Mouse (Mus musculus) heart, embryonic 16.5 days (tissue): ENCODE results near the gene Atp13a4. TPM values are rescaled to one million over a fixed set of nuclear protein-coding genes. Genes with fewer than 3 reads are reported as not detected.

Experiments
- ATAC-seq: fragments of 200-750 bp; cut with Nextera tagmentation; replicated peaks from 2 replicates; pipeline ENCODE4 v1.8.0; 2017; ENCODE audit warnings: moderate number of reproducible peaks; ENCODE audit not compliant: insufficient read depth, low FRiP score; ENCODE audit errors: extremely low read depth
- H3K27ac ChIP-seq: fragments of 300-500 bp; sonication (generic); 2 replicates; pipeline ENCODE4 v1.5.1; 2014; ENCODE audit warnings: mild to moderate bottlenecking, low read length, control low read depth, moderate library complexity
- H3K27me3 ChIP-seq: fragments of 300-500 bp; sonication (generic); 2 replicates; pipeline ENCODE4 v1.6.1; 2014; ENCODE audit warnings: low read length, mixed read lengths; ENCODE audit not compliant: control insufficient read depth, insufficient read depth
- H3K36me3 ChIP-seq: fragments of 300-500 bp; sonication (generic); 2 replicates; pipeline ENCODE4 v1.6.1; 2014; ENCODE audit not compliant: control insufficient read depth, insufficient read depth
- H3K4me1 ChIP-seq: fragments of 300-500 bp; sonication (generic); 2 replicates; pipeline ENCODE4 v1.6.1; 2014; ENCODE audit warnings: low read length, mixed read lengths; ENCODE audit not compliant: control insufficient read depth, insufficient read depth
- H3K4me2 ChIP-seq: fragments of 300-500 bp; sonication (generic); 2 replicates; pipeline ENCODE4 v1.6.1; 2014; ENCODE audit warnings: low read depth, mild to moderate bottlenecking, control low read depth, low read length
- H3K4me3 ChIP-seq: fragments of 300-500 bp; sonication (generic); 2 replicates; pipeline ENCODE4 v1.5.1; 2014; ENCODE audit warnings: mild to moderate bottlenecking, control low read depth, low read length
- H3K9ac ChIP-seq: fragments of 300-500 bp; sonication (generic); 2 replicates; pipeline ENCODE4 v1.6.1; 2014; ENCODE audit warnings: low read length, control low read depth
- H3K9me3 ChIP-seq: fragments of 300-500 bp; sonication (generic); replicated peaks from 2 replicates; pipeline ENCODE4 v1.6.1; 2016; ENCODE audit warnings: low read length; ENCODE audit not compliant: control insufficient read depth
- WGBS: fragments of 180-500 bp; shearing (Covaris S2); extraction: QIAGEN DNeasy Blood & Tissue Kit; methylation state at CpG from one replicate; pipeline ENCODE4 v1.1.7; 2014; 5-methylcytosine and 5-hydroxymethylcytosine counted together
- polyA plus RNA-seq: library from polyadenylated mRNA; unstranded; fragments of >200 nt; fragmentation: Nextera tagmentation; extraction: Ambion mirVana; gene quantifications from 2 replicates; pipeline ENCODE4 v1.2.1, GENCODE M21; 2015

Gene Atp13a4
- polyA plus RNA-seq, 1 experiment from 2014 or later, result not detected

GRCm38 (mm10) chr16:29541261-29541683 is 3.4 kb downstream of the Atp13a4 start:
- 56% methylated on average over 11 of the region's 11 CpGs for WGBS
- ATAC-seq, result no peak
- H3K4me2 ChIP-seq, result peak overlapping the region; percentile 27; the same call in 1 of the 2 replicates

GRCm38 (mm10) chr16:29539906-29540305 is 4.8 kb downstream of the Atp13a4 start:
- no peak overlapping the region for H3K4me2 ChIP-seq
- H3K36me3 ChIP-seq, result no peaks in the 10 kb centered on the region
- no peaks in the 10 kb centered on the region for H3K4me1 ChIP-seq
- no peak for ATAC-seq
- H3K4me3 ChIP-seq, result no peak overlapping the region
- no peaks in the 10 kb centered on the region for H3K27me3 ChIP-seq
- no peak overlapping the region for H3K9ac ChIP-seq
- no peaks in the 10 kb centered on the region for H3K9me3 ChIP-seq
- no peak overlapping the region for H3K27ac ChIP-seq

More at GRCm38 (mm10) chr16:29541261-29541683, 3.4 kb downstream of the Atp13a4 start:
- Histone ChIP-seq H3K9ac (no peak overlapping the region), H3K27me3 (no peaks in the 10 kb centered on the region), H3K36me3 (no peaks in the 10 kb centered on the region), H3K9me3 (no peaks in the 10 kb centered on the region), H3K4me1 (no peaks in the 10 kb centered on the region), H3K4me3 (no peak overlapping the region), H3K27ac (no peak overlapping the region)

GRCm38 (mm10) chr16:29536411-29537204 is 8.1 kb downstream of the Atp13a4 start:
- Histone ChIP-seq H3K4me1 (no peaks in the 10 kb centered on the region), H3K4me2 (no peak overlapping the region), H3K9me3 (no peaks in the 10 kb centered on the region), H3K27me3 (no peaks in the 10 kb centered on the region), H3K36me3 (no peaks in the 10 kb centered on the region), H3K9ac (no peak overlapping the region), H3K4me3 (no peak overlapping the region), H3K27ac (no peak overlapping the region)
- no peak for ATAC-seq
- WGBS, result 63% methylated on average over 15 of the region's 15 CpGs

GRCm38 (mm10) chr16:29535866-29536265 is 8.8 kb downstream of the Atp13a4 start:
- Histone ChIP-seq H3K27me3 (no peaks in the 10 kb centered on the region), H3K9ac (no peak overlapping the region), H3K27ac (no peak overlapping the region), H3K4me3 (no peak overlapping the region), H3K9me3 (no peaks in the 10 kb centered on the region), H3K4me2 (no peak overlapping the region), H3K4me1 (no peaks in the 10 kb centered on the region), H3K36me3 (no peaks in the 10 kb centered on the region)
- ATAC-seq, result no peak
- WGBS, result 89% methylated on average over 4 of the region's 4 CpGs

GRCm38 (mm10) chr16:29533641-29534040 is 11.0 kb downstream of the Atp13a4 start:
- Histone ChIP-seq H3K4me2 (no peak overlapping the region), H3K9ac (no peak overlapping the region), H3K4me3 (no peak overlapping the region), H3K27me3 (no peaks in the 10 kb centered on the region), H3K27ac (no peak overlapping the region), H3K9me3 (no peaks in the 10 kb centered on the region), H3K4me1 (no peaks in the 10 kb centered on the region), H3K36me3 (no peaks in the 10 kb centered on the region)
- no peak for ATAC-seq
- 63% methylated on average over 6 of the region's 6 CpGs for WGBS

GRCm38 (mm10) chr16:29527085-29527484 is 17.6 kb downstream of the Atp13a4 start:
- Histone ChIP-seq H3K27me3 (no peaks in the 10 kb centered on the region), H3K36me3 (no peaks in the 10 kb centered on the region), H3K4me2 (no peak overlapping the region), H3K9ac (no peak overlapping the region), H3K9me3 (no peaks in the 10 kb centered on the region), H3K4me3 (no peak overlapping the region), H3K27ac (no peak overlapping the region), H3K4me1 (no peaks in the 10 kb centered on the region)
- WGBS, result 82% methylated on average over 6 of the region's 6 CpGs
- ATAC-seq, result no peak

- no peak overlapping the region for H3K27ac ChIP-seq
- H3K9me3 ChIP-seq, result no peaks in the 10 kb centered on the region
- 81% methylated on average over 8 of the region's 8 CpGs for WGBS
- no peak overlapping the region for H3K9ac ChIP-seq
- no peaks in the 10 kb centered on the region for H3K27me3 ChIP-seq
- H3K4me1 ChIP-seq, result no peaks in the 10 kb centered on the region
- H3K4me2 ChIP-seq, result no peak overlapping the region
- no peak for ATAC-seq
- no peaks in the 10 kb centered on the region for H3K36me3 ChIP-seq
- H3K4me3 ChIP-seq, result no peak overlapping the region
Measured at GRCm38 (mm10) chr16:29526585-29526984, 18.1 kb downstream of the Atp13a4 start.

- H3K9ac ChIP-seq, result no peak overlapping the region
- H3K36me3 ChIP-seq, result no peaks in the 10 kb centered on the region
- no peak for ATAC-seq
- no peaks in the 10 kb centered on the region for H3K27me3 ChIP-seq
- 66% methylated on average over 3 of the region's 3 CpGs for WGBS
- no peaks in the 10 kb centered on the region for H3K4me1 ChIP-seq
- no peaks in the 10 kb centered on the region for H3K9me3 ChIP-seq
- no peak overlapping the region for H3K4me3 ChIP-seq
- no peak overlapping the region for H3K27ac ChIP-seq
- no peak overlapping the region for H3K4me2 ChIP-seq
Measured at GRCm38 (mm10) chr16:29512495-29512894, 32.2 kb downstream of the Atp13a4 start.

GRCm38 (mm10) chr16:29510743-29511142 is 33.9 kb downstream of the Atp13a4 start:
- Histone ChIP-seq H3K27ac (no peak overlapping the region), H3K36me3 (no peaks in the 10 kb centered on the region), H3K9me3 (no peaks in the 10 kb centered on the region), H3K9ac (no peak overlapping the region), H3K4me3 (no peak overlapping the region), H3K27me3 (no peaks in the 10 kb centered on the region), H3K4me1 (no peaks in the 10 kb centered on the region), H3K4me2 (no peak overlapping the region)
- WGBS, result 89% methylated on average over 7 of the region's 7 CpGs
- no peak for ATAC-seq
